Mouse (Mus musculus): ENCODE measurements around the gene Cops8. TPM values are rescaled to one million over a fixed set of nuclear protein-coding genes. Genes with fewer than 3 reads are reported as not detected.

The Cops8 gene
- polyA plus RNA-seq, 1 experiment from 2014 or later, result 149 TPM

DNA sequence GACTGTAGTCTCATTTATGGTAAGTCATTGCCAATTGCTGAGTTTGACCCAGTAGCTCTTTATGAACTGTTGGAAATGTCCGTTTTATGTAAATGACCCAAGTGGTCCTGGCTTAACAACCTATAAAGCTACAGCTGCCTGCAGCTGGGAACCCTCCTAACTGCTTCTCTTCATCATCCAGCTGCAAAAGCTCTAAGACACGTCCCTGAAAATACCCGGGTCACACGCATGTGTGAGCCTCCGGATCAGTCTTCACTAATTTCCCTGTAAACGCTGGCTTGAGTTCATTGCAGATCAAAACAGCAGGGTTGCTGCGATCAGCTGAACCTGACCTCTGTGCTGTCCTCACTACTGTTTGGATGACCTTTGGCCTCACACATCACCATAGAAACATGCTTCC lies 35.6 kb downstream of the Cops8 start:
- Histone ChIP-seq H3K4me2 (replicated peaks; ENCODE audit: low read depth, low read length) (no peak overlapping the region), H3K9me3 (ENCODE audit: low read length) (no peaks in the 10 kb centered on the region), H3K36me3 (ENCODE audit: insufficient read depth, low read length) (no peaks in the 10 kb centered on the region), H3K9ac (replicated peaks; ENCODE audit: low read length) (no peak overlapping the region), H3K27ac (ENCODE audit: low read length) (no peak overlapping the region), H3K27me3 (ENCODE audit: insufficient read depth, low read length) (no peaks in the 10 kb centered on the region; the same call in 1 of the 2 replicates), H3K4me3 (ENCODE audit: low read length) (no peak overlapping the region), H3K4me1 (ENCODE audit: insufficient read depth, low read length) (no peaks in the 10 kb centered on the region)
- ATAC-seq (ENCODE audit: low FRiP score, low TSS enrichment), result no peak
- 41% methylated on average over 7 of the region's 7 CpGs for WGBS

DNA sequence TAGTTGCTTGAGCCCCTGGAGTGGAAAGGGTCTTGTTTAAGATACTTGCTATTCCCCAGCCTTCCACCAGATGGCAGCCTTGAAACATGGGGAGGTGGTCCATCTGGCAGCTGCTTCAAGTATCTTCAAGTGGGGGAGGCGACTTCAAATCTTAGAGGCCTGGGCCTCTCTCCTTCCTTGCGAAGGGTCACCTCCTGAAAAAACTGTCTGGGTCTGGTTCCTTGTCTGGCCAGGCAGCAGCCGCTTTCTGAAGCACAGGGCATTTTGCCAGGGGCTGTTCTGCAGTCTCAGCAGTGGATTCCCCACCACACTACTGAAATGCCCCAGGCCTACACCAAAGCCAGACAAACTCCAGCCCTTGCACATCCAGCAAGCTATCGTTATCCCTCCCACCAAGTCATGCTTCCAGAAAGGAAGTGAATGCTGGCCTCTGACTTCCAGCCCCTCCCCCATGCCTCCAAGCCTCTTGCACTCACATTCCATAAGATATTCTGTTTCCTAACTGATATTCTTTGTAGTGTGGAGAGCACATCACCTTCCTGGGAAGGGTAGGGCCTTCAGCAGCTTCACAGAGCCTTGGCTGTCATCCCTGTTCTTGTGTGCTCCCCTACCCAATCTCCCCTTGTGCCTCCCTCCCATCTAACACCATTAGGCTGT lies 48.1 kb downstream of the Cops8 start:
- Histone ChIP-seq H3K4me3 (ENCODE audit: low read length) (no peak overlapping the region), H3K27me3 (ENCODE audit: insufficient read depth, low read length) (no peaks in the 10 kb centered on the region), H3K9me3 (ENCODE audit: low read length) (no peaks in the 10 kb centered on the region), H3K36me3 (ENCODE audit: insufficient read depth, low read length) (no peaks in the 10 kb centered on the region), H3K4me1 (ENCODE audit: insufficient read depth, low read length) (peaks cover 13% of the 10 kb centered on the region), H3K9ac (replicated peaks; ENCODE audit: low read length) (no peak overlapping the region; the same call in 1 of the 2 replicates), H3K27ac (ENCODE audit: low read length) (peak overlapping the region; percentile 87), H3K4me2 (replicated peaks; ENCODE audit: low read depth, low read length) (no peak overlapping the region)
- 1% methylated on average over 4 of the region's 4 CpGs for WGBS
- peak; percentile 90 for ATAC-seq (ENCODE audit: low FRiP score, low TSS enrichment)

DNA sequence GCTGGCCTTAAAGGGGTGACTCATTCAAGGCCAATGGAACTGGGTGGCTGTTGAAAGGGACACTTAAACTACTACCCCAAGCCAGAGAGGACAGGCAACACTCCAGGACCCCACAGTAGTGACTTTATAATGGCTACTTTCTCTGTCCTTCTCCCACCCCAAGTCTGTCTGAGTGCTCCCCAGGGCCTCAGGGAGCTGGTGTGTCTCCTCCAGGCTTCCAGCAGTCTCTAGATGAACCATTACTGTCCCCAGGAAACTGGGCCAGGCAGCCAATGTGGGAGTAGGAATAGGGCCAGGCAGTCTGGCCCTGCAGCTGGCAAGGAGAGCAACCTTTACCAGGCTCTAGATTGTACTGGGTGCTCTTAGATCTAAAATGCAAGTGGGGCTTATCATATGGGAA lies 49.0 kb downstream of the Cops8 start:
- no peak overlapping the region; the same call in 1 of the 2 replicates for H3K9ac ChIP-seq (replicated peaks; ENCODE audit: low read length)
- peaks cover 13% of the 10 kb centered on the region for H3K4me1 ChIP-seq (ENCODE audit: insufficient read depth, low read length)
- no peak overlapping the region for H3K4me3 ChIP-seq (ENCODE audit: low read length)
- no peak for ATAC-seq (ENCODE audit: low FRiP score, low TSS enrichment)
- peak overlapping the region; percentile 87 for H3K27ac ChIP-seq (ENCODE audit: low read length)
- H3K9me3 ChIP-seq (ENCODE audit: low read length), result no peaks in the 10 kb centered on the region
- H3K36me3 ChIP-seq (ENCODE audit: insufficient read depth, low read length), result no peaks in the 10 kb centered on the region
- no peak overlapping the region for H3K4me2 ChIP-seq (replicated peaks; ENCODE audit: low read depth, low read length)
- no peaks in the 10 kb centered on the region for H3K27me3 ChIP-seq (ENCODE audit: insufficient read depth, low read length)

DNA sequence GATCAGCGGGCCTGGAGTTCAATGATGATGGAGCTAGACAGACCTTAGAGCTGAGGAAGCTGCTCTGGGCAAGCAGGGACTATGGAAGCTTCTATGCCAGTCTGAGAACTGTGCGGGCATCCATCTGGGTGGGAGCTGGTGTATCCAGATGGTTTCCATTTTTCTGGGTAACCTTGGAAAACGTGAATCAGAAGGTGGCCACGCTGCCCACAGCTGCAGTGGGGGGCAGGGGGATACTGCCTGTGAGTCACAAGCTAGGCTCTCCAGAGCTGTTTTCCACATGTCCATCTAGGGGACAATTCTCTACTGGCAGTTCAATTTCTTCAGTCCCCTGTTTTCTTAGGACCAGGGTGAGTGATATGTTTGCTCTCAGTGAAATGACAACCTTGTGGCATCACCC lies 49.8 kb downstream of the Cops8 start:
- H3K27me3 ChIP-seq (ENCODE audit: insufficient read depth, low read length), result no peaks in the 10 kb centered on the region
- no peaks in the 10 kb centered on the region for H3K9me3 ChIP-seq (ENCODE audit: low read length)
- peaks cover 13% of the 10 kb centered on the region for H3K4me1 ChIP-seq (ENCODE audit: insufficient read depth, low read length)
- no peak overlapping the region for H3K4me3 ChIP-seq (ENCODE audit: low read length)
- 93% methylated on average over 4 of the region's 4 CpGs for WGBS
- ATAC-seq (ENCODE audit: low FRiP score, low TSS enrichment), result no peak
- H3K27ac ChIP-seq (ENCODE audit: low read length), result no peak overlapping the region
- H3K36me3 ChIP-seq (ENCODE audit: insufficient read depth, low read length), result no peaks in the 10 kb centered on the region
- H3K4me2 ChIP-seq (replicated peaks; ENCODE audit: low read depth, low read length), result no peak overlapping the region
- H3K9ac ChIP-seq (replicated peaks; ENCODE audit: low read length), result no peak overlapping the region

- ATAC-seq (ENCODE audit: low FRiP score, low TSS enrichment), result no peak
- peaks cover 1% of the 10 kb centered on the region for H3K4me1 ChIP-seq (ENCODE audit: insufficient read depth, low read length)
- peak overlapping the region; percentile 37; the same call in 1 of the 2 replicates for H3K27ac ChIP-seq (ENCODE audit: low read length)
- 67% methylated on average over 16 of the region's 16 CpGs for WGBS
- H3K9me3 ChIP-seq (ENCODE audit: low read length), result no peaks in the 10 kb centered on the region
- no peak overlapping the region for H3K4me2 ChIP-seq (replicated peaks; ENCODE audit: low read depth, low read length)
- H3K4me3 ChIP-seq (ENCODE audit: low read length), result no peak overlapping the region
- no peaks in the 10 kb centered on the region for H3K27me3 ChIP-seq (ENCODE audit: insufficient read depth, low read length)
- H3K9ac ChIP-seq (replicated peaks; ENCODE audit: low read length), result no peak overlapping the region
- H3K36me3 ChIP-seq (ENCODE audit: insufficient read depth, low read length), result no peaks in the 10 kb centered on the region
These were observed 53.9 kb downstream of the Cops8 start for GRCm38 (mm10) chr1:90656492-90657245.

GRCm38 (mm10) chr1:90657292-90658050 lies 54.7 kb downstream of the Cops8 start:
- H3K4me2 ChIP-seq (replicated peaks; ENCODE audit: low read depth, low read length), result no peak overlapping the region
- H3K9ac ChIP-seq (replicated peaks; ENCODE audit: low read length), result no peak overlapping the region
- H3K4me3 ChIP-seq (ENCODE audit: low read length), result no peak overlapping the region
- no peaks in the 10 kb centered on the region for H3K9me3 ChIP-seq (ENCODE audit: low read length)
- ATAC-seq (ENCODE audit: low FRiP score, low TSS enrichment), result no peak
- WGBS, result 77% methylated on average over 10 of the region's 10 CpGs
- no peaks in the 10 kb centered on the region for H3K36me3 ChIP-seq (ENCODE audit: insufficient read depth, low read length)
- no peak overlapping the region; the same call in 1 of the 2 replicates for H3K27ac ChIP-seq (ENCODE audit: low read length)
- H3K27me3 ChIP-seq (ENCODE audit: insufficient read depth, low read length), result no peaks in the 10 kb centered on the region
- no peaks in the 10 kb centered on the region for H3K4me1 ChIP-seq (ENCODE audit: insufficient read depth, low read length)

DNA sequence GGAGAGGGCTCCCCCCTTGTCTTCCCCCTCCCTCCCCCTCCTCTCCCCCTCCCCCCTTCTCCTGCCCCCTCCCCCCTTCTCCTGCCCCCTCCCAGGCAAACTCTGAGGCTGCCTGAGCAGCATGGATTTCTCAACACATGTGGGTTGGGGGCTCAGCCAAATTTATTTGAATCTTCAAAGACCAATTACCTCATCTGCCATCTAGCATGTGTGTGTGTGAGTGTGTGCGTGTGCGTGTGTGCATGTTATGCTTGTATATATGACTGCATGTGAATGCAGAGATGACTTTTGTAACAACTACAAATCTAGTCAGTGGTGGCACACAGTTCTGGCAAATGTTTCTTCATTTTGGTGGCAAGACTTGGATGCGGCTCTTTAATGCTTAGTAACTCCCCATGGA lies 55.8 kb downstream of the Cops8 start:
- no peak overlapping the region for H3K9ac ChIP-seq (replicated peaks; ENCODE audit: low read length)
- ATAC-seq (ENCODE audit: low FRiP score, low TSS enrichment), result no peak
- H3K27ac ChIP-seq (ENCODE audit: low read length), result no peak overlapping the region

DNA sequence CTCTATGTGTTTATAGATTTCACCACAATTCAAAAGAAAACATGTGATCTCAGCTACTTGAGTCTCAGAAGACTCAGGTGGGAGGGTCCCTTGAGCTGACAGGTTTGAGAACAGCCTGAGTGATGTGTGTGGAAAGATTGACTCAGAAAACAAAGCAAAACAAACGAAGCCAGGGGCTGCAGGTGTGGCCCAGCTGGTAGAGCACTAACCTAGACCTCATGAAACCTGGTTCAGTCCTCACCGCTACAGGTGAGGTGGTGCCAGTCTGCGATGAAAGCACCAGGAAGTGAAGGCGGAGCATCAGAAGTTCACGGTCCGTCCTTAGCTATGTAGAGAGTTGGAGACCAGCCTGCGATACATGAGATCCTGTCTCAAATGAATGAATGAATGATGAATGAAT lies 57.4 kb downstream of the Cops8 start:
- Histone ChIP-seq H3K27me3 (ENCODE audit: insufficient read depth, low read length) (no peaks in the 10 kb centered on the region), H3K4me3 (ENCODE audit: low read length) (no peak overlapping the region), H3K4me1 (ENCODE audit: insufficient read depth, low read length) (no peaks in the 10 kb centered on the region), H3K4me2 (replicated peaks; ENCODE audit: low read depth, low read length) (no peak overlapping the region), H3K9me3 (ENCODE audit: low read length) (no peaks in the 10 kb centered on the region), H3K9ac (replicated peaks; ENCODE audit: low read length) (no peak overlapping the region), H3K27ac (ENCODE audit: low read length) (no peak overlapping the region), H3K36me3 (ENCODE audit: insufficient read depth, low read length) (no peaks in the 10 kb centered on the region)
- ATAC-seq (ENCODE audit: low FRiP score, low TSS enrichment), result no peak
- 88% methylated on average over 7 of the region's 7 CpGs for WGBS

More for the DNA sequence above, 55.8 kb downstream of the Cops8 start:
- Histone ChIP-seq H3K4me2 (replicated peaks; ENCODE audit: low read depth, low read length) (no peak overlapping the region), H3K27me3 (ENCODE audit: insufficient read depth, low read length) (no peaks in the 10 kb centered on the region), H3K36me3 (ENCODE audit: insufficient read depth, low read length) (no peaks in the 10 kb centered on the region), H3K9me3 (ENCODE audit: low read length) (no peaks in the 10 kb centered on the region), H3K4me3 (ENCODE audit: low read length) (no peak overlapping the region), H3K4me1 (ENCODE audit: insufficient read depth, low read length) (no peaks in the 10 kb centered on the region)
- WGBS, result 89% methylated on average over 3 of the region's 3 CpGs

DNA sequence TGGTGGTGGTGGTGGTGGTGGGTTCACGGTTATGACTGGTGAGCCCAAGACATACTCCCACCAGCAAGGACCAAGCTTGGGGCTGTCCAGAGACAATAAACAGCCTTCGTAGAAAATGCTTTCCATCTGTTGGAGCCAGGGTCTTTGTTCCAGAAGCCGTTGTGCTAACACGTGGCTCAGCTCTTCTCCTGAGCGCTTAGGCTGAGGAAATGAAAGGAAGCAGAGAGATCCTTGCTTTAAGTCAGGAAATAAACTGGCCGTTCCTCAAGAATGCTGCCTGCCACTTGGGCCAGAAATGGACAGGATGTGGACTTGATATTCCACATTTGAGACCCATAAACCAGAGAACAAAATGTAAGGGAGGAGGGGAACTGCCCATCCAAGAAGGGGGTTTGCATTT lies 59.7 kb downstream of the Cops8 start:
- Histone ChIP-seq H3K9ac (replicated peaks; ENCODE audit: low read length) (no peak overlapping the region), H3K27me3 (ENCODE audit: insufficient read depth, low read length) (no peaks in the 10 kb centered on the region), H3K27ac (ENCODE audit: low read length) (peak overlapping the region; percentile 29; the same call in 1 of the 2 replicates), H3K4me1 (ENCODE audit: insufficient read depth, low read length) (no peaks in the 10 kb centered on the region), H3K4me3 (ENCODE audit: low read length) (no peak overlapping the region), H3K36me3 (ENCODE audit: insufficient read depth, low read length) (no peaks in the 10 kb centered on the region), H3K4me2 (replicated peaks; ENCODE audit: low read depth, low read length) (no peak overlapping the region), H3K9me3 (ENCODE audit: low read length) (no peaks in the 10 kb centered on the region)
- 53% methylated on average over 6 of the region's 6 CpGs for WGBS
- ATAC-seq (ENCODE audit: low FRiP score, low TSS enrichment), result no peak

Data from kidney, embryonic 16.5 days (tissue).